Mouse (Mus musculus) lung, postnatal 4 days (tissue): ENCODE measurements around the gene Cnot2.

ENCODE experiments used
- DNase-seq, 2 experiments: peaks; one replicate each; pipeline ENCODE4 v3.0.0; 2021

Cnot2 gene

DNA sequence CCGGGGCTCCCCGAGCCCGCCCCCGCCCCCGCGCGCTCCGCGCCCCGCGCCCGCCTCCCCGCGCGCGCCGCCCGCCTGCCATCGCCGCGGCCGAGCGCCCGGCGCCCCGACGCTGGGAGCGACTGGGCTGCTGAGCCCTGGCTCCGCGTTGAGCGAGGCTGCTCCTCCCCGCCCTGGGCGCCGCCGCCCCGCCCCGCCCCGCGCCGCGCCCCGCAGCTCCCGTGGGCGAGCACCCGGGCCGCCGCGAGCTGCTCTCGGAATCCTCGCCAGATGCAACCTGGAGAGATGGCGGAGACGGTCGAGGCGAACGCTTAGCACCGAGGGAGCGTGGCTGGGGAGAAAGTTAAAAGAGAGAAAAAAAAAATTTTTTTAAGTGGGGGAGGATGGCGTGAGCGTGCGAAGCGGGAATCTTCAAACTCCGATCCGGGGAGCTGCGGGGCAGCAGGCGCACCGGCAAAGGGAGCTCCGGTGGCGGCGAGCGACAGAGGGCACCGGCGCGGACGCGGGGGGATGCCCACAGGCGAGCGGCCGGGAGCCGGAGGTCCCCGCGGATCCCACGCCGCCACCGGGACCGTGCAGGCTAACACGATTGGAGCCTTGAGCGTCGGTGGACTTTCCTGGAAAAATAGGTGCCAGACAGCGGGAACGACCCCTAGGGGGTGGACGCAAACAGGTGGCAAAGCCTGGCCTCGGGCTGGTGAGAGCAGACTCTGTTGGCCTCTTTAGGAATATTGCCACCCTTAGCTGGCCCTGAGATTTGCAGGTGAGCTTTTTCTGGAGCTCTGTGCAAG lies 107.4 kb downstream of the Cnot2 start, which contains the start of gene Kcnmb4:
Gene Kcnmb4, minus strand, starts transcription at position 120 of the 791 bp plus-strand sequence.
- peak; percentile 18 to 55 for DNase-seq

DNA sequence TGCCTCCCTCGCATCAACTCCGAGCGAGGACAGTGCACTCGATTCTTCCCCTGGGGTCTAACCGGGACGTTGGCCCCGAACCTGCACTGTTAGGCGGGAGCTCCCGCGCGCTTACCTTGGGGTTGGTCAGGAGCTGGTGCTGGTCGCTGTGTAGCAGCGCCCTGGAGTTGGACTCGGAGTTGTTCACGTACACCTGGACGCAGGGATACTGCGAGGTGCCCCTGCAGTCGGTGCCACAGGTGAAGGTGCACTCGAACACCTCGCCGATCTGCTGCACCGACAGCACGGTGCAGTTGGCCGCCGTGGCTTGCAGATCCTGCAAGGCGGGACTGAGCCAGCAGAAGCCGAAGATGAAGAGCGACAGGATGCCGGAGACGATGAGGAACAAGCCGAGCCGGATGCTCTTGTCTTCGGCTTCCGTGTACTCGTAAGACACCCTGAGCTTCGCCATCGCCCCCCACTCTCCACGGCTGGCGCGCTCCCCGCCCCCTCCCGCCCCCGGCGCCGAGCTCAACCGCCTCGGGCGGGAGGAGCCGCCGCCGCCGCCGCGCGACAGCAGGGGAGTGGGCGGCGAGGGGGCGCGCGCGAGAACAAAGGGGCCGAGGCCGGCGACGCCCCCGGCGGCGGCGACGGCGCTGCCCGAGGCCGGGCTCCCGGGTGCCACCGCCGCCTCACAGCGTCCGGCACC lies 108.1 kb downstream of the Cnot2 start:
- DNase-seq, result peak; percentile 41 to 45

DNA sequence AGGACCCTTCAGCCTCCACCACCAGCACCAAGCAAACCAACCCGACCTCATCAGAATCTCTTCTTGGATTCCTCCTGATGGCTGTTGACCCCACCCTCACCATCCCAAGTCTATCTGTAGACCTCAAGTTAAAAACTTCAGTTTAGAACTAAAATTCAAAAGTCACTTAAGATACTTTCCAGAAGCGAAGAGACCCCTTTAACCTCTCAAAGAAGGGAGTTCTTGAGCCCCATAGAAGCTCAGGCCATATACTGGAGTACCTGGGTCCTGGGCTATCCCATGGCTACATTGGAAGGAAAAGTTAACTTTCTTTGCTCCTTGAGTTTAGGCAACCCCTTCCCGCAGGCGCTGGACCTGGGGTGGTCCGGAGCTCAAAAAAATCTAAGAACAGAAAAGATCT lies 108.7 kb downstream of the Cnot2 start:
- no peak for DNase-seq

DNA sequence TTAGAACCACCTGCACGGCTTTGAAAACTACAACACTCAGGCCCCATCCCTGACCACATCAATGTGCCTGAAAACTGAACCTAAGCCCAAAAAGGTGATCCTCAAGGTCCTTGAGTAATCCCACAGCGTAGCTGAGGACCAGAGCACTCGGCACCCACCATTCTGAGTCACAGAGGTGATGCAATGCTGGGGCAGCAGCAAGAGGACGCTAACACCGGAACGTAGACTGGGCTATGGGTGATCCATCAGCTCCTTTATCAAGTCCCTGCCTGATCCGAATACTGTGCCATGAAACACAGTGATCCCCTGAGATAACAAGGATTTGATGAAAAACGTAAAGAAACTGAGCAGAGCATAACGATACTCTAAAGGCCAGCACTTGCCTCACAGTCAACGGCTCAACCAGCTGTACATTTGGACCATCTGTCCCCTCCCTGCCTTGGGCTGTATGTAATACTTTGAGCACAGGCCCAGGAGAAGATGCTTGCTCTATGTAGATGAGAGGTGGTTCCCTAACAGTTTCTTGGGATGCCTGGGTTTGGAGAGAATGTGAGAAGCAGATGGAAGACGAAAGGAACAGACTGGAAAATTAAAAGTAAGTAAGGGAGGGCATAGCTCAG lies 110.9 kb downstream of the Cnot2 start:
- DNase-seq, result no peak

DNA sequence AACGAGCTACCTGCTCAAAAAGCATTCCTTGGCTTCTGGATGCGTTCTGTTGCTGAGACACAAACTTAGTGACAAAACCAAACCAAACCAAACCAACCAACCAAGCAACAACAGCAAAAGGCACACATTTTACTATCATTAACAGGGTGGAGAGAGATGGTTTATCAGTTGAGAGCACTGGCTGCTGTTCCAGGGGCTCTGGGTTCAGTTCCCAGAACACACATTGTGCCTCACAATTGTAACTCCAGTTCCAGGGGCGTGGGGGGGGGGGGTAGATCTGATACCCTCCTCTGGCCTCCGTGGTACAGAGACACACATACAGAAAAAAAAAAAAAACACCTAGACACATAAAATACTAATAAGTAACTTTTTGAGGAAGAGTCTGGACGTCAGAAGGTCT lies 113.2 kb downstream of the Cnot2 start:
- no peak for DNase-seq

DNA sequence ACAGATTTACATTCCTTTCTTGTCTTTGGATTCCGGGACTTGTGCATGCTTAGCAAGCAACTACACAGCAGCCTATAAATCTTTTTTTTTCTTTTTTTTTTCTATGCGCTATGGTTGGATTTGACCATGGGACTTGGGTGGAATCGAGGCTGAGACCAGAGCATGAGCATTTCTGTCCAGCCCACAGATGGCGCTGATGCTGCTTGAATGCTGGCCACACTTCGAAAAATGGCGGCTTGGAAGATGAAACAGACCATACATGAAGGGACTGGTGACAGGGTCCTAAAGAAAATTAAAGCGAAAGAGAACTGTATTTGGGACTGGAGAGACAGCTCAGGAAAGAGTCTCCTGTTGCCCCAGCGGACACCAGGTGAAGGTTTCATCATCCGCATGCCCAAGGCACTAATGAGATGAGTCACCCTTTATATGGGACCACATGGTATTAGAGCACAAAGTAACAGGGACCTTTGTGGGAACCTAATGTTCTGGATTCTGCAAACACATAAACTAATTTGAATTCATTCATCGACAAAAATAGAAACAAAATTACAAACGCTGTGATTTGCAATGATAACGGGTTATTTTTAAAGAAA lies 117.5 kb downstream of the Cnot2 start:
- no peak for DNase-seq

DNA sequence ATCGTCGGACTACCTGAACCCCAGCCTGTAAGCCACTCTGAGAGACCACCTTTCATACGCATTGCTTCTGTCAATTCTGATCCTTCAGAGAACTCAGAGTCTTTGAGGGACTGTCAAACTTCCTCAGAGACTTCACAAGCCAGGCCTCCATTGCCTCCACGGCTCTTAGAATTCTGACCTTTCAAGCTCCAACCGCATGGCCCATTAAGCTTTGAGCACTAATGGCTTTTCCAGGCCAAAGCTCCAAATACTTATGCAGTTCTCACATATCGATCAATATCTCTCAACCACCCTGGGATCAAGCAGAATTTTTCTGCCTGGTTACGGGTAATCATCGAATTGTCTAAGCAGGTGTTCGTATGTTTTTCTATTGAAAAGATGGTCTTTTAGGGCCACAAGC lies 119.9 kb downstream of the Cnot2 start:
- no peak for DNase-seq

DNA sequence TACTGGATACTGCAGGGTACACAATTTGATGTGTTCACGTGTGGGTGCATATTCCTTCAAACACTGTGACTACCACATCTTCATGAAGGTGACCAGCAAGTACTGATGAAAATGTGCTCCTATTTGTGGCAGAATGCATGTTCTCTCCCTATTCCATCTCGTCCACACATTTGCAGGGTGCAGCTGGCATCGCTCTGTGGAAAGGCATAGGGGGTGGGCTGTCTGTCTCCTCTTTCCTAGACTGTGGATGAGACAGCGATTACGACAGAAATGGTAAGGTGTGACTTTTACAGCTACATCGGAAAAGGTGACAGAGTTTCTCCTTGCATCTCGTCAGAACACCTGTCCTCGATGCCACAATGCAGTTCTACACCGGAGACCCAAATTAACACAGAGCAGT lies 122.5 kb downstream of the Cnot2 start:
- no peak for DNase-seq

DNA sequence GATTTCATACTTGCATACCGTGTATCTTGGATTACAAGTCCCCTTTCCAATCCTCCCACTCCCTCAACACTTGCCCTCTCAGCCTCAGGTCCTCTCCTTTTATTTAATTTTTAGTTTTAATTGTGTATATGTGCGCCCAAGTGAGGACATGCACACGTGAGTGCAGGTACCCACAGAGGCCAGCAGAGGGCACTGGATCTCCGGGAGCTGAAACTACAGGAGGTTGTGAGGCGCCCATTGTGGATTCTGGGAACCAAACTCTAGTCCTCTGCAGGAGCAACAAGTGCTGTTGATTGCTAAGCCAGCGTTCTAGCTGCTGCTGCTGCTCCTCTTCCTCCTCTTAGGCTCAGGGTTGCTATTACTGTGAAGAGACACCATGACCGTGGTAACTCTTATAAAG lies 128.5 kb downstream of the Cnot2 start:
- DNase-seq, result no peak

DNA sequence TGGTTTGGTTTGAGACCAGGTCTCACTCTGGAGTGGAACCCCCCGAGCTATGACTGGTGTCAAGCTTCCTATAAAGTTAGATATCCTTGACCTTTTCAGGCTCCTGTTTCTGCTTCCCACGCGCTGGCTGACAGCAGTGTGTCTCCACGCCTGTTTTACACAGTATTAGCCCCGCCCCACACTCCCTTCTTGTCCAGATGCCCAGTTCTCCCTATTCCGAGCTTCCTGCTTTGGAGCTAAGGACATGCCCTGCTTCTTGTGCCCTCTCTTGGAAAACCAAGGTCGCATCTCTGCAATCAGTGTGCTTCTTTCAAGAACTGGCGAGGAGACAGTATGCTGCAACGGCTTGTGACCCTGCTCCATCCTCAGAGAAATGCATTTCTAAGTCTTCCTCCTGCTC lies 130.7 kb downstream of the Cnot2 start:
- no peak for DNase-seq

DNA sequence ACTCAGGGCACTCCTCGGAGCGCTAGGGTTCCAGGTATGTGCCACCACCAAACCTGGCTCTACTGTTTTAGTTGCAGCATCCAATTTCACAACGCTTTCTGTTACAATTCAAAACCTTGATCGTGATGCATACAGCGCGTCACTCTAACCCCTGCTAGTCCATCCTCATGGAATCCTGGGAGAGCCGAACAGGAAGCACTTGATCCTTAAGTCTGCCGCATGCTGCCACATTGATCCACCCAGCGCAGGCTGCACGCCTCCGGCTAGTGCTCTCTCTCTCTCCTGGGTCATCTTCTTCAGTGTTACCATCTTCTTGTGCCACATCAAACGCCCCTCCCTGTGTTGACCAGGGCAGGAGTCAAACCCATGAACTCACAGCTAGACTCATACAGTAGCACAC lies 133.1 kb downstream of the Cnot2 start:
- DNase-seq, result no peak

DNA sequence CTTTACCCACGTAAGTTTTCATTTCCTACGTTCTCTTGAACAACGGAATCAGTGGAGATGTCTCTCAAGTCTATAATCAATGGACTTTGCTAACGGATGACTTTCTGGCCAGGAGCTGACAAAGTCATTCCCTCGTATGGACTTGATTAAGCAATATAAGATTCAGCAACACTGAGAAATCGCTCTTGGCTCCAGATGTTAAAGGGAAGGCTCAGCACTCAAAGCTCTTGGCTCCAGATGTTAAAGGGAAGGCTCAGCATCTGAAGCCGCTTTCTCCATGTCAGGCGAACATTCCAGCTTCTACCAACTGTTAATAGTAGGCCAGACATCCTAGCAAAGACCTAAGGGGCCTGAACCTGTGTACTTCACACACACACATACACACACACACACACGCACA lies 134.1 kb downstream of the Cnot2 start:
- DNase-seq, result no peak

DNA sequence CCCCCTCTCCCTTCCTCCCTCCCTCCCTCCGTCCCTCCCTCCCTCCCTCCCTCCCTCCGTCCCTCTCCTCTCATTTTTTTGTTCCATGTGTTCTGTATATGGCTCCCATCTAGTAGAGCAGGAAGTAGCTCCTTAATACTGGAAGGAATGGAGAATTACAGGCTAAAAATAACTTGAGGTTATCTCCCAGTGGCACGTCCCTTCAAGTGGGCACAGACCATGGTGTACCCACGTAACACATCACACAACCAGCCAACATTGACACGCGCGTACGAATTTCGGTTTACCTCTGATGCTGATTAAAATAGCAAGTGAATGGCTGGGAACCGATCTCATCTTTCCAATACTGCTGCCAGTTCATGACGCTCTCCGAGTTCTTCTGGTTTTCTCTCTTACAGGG lies 135.3 kb downstream of the Cnot2 start:
- DNase-seq, result no peak

DNA sequence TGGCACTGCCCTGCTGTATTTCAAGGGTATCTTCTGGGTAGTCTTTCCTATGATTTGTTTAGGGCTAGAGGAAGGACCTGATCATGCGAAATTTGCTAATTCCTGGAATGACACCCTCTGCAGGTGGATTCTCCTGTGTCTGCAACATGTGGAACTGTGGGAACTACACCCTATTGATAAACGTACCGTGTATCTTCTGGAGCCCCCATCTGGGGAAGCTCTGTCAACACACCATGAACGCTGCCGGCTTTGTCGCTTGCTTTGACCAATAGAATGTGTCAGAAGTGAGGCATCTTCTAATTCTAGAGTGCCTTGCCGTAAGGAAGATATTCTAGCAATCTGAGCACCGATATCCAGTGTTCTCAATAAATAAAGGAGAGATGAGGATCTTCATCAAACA lies 136.5 kb downstream of the Cnot2 start:
- DNase-seq, result no peak

DNA sequence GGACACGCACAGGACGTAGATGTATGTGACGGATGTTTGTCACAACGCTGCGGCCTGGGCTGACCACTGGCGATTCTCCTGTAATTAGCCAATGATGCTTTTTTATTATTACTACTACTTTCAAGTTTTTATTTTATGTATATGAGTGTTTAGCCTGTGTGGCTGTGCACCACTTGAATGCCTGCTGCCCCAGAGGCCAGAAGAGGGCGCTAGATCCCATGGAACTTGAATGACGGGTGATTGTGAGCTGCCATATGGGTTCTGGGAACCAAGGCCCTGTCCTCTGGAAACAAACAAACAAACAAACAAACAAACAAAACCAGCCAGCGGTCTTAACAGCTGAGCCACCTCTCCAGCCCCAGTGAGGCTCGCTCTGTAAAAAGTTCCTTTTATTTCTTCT lies 136.9 kb downstream of the Cnot2 start:
- no peak for DNase-seq

DNA sequence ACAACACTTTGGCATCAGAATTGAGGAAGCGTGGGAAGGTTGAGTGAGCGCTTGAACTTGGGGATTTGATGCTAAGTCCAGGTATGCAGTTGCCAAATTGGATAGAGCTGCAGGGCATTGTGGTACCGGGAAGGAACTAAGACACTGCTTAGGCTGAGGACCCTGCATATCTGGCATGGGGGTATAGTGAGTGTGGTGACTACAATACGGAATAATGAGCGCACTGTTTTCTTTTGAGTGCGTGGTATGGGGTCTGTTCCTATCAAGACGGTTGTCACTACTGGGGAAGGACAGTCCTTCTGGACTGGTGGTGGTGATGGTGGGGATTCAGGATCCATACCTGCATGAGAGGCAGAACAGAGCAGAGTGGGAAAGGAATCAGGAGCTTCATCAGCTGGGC lies 140.4 kb downstream of the Cnot2 start:
- DNase-seq, result no peak

DNA sequence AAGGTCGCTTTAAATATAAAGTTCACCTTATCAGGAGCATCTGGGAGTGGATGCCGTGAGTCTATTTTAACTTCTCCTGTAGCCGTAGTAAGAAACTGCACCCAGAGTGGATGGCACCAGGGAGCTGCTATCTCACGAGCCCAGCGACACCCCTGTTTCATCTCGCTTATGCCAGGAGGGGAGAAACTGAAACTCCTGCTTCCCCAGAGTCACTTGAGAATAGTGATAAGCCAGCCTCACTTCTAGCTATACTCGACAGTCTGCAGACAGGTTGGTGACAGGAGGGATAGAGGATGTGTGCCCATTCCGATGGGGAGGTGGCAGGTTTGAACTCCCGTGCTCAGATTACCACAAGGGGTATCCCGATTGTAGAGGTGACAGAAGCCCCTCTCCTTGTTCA lies 141.2 kb downstream of the Cnot2 start:
- DNase-seq, result no peak

DNA sequence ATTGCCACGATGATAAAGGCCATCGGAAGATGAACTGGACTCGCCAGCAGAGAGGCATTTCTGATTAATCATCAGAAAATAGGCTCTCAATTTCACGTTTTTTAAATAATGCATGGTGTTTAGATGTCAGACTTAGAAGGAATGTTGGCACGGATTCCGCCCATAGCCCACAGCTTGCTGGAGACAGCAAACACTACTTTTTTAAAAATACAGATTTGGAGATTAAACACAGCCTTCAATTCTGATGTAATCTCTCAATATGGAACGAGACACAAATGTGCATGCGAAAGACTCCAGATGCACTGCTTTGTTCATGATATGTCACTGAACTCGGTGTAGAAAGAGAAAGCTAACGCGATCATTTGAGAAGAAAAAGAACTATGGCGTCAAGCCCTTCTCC lies 145.9 kb downstream of the Cnot2 start:
- no peak for DNase-seq
